Mouse (Mus musculus): ENCODE measurements around the gene Optc. TPM values are rescaled to one million over a fixed set of nuclear protein-coding genes. Genes with fewer than 3 reads are reported as not detected.
A peak's percentile ranks its signal among the peaks of the same experiment; 100 is the strongest.

The Optc gene
- total RNA-seq, 2 experiments from 2014 or later: not detected

GRCm38 (mm10) chr1:133884090-133884489 is 23.7 kb downstream of the Optc start:
- ATAC-seq (replicated peaks; ENCODE audit: poor library complexity): no peak

GRCm38 (mm10) chr1:133882283-133883217 is 25.2 kb downstream of the Optc start:
- no peak for ATAC-seq (replicated peaks; ENCODE audit: poor library complexity)

GRCm38 (mm10) chr1:133881813-133882212 is 26.0 kb downstream of the Optc start:
- no peak for ATAC-seq (replicated peaks; ENCODE audit: poor library complexity)

- ATAC-seq (replicated peaks; ENCODE audit: poor library complexity): 0 out of 2 replicates have a peak, but pooled peaks have one; percentile 44
These were observed 28.9 kb downstream of the Optc start for GRCm38 (mm10) chr1:133878825-133879423.

- ATAC-seq (replicated peaks; ENCODE audit: poor library complexity): no peak
These were observed 30.9 kb downstream of the Optc start for GRCm38 (mm10) chr1:133876936-133877335.

GRCm38 (mm10) chr1:133873086-133873813 is 34.5 kb downstream of the Optc start:
- no peak for ATAC-seq (replicated peaks; ENCODE audit: poor library complexity)

GRCm38 (mm10) chr1:133871241-133871640 is 36.6 kb downstream of the Optc start:
- ATAC-seq (replicated peaks; ENCODE audit: poor library complexity): no peak

DNA sequence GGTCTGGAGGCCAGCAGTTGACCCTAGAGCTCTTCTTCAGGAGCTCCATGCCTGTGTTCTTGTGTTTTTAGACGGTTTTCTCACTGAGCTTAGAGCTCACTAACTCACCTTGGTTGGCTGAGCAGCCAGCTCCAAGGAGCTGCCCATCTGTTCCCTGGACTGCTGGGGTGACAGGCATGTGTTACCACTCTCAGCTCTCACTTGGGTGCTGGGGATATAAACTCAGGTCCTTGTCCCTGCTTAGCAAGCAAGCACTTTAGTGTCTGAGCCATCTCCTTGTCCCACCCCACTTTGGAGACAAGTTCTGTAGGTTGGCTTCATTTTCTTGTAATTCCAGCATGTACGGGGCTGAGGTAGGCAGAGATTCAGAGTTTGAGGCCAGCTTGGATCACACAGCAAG is 38.6 kb downstream of the Optc start:
- no peak for ATAC-seq (replicated peaks; ENCODE audit: poor library complexity)

GRCm38 (mm10) chr1:133863257-133863997 is 44.4 kb downstream of the Optc start:
- peak; percentile 84 for ATAC-seq (replicated peaks; ENCODE audit: poor library complexity)

GRCm38 (mm10) chr1:133861028-133861427 is 46.8 kb downstream of the Optc start:
- ATAC-seq (replicated peaks; ENCODE audit: poor library complexity): no peak

GRCm38 (mm10) chr1:133859821-133860711 is 47.7 kb downstream of the Optc start:
- no peak for ATAC-seq (replicated peaks; ENCODE audit: poor library complexity)

GRCm38 (mm10) chr1:133859257-133859656 is 48.5 kb downstream of the Optc start:
- ATAC-seq (replicated peaks; ENCODE audit: poor library complexity): peak; percentile 41

GRCm38 (mm10) chr1:133857781-133858180 is 50.0 kb downstream of the Optc start:
- ATAC-seq (replicated peaks; ENCODE audit: poor library complexity): no peak

DNA sequence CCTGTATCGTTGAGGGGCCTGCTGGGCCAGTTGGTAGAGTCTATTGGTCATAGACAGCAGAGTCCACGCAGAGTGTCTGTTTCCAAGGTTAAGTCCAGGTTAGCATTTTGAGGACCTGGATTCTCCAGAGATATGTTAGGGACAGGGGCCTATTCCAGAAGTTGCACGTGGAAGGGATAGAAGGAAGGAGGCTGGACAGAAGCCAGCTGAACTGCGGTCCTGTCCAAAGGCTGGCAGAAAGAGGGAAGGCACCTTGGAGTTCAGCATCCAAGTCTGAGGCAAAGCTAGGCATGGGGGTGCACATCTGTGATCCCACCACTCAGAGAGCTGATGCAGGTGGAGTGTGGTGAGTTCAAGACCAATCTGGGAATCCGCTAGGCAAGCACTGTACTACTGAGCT is 50.6 kb downstream of the Optc start:
- ATAC-seq (replicated peaks; ENCODE audit: poor library complexity): no peak

GRCm38 (mm10) chr1:133856655-133857054 is 51.1 kb downstream of the Optc start:
- ATAC-seq (replicated peaks; ENCODE audit: poor library complexity): no peak

DNA sequence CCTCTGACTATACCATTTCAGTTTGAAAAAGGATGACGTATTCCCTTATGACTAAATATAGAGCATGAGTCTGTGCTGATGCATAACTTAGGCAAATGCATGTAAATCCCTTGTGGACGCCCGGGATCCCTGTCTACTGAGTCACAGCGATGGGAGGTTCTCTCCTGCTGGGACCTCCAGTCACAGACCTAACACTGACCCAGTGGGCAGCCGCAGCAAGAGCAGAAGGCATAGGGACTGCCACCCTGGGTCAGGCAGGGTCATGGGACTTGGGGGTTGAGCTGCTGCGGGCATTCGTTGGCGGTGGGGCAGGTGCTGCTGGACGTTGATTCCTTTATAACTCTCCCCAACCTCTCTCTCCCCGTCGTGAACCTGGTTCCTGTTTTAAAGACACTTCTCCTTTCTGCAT is 51.7 kb downstream of the Optc start:
- peak; percentile 60 for ATAC-seq (replicated peaks; ENCODE audit: poor library complexity)

- ATAC-seq (replicated peaks; ENCODE audit: poor library complexity): no peak
These were observed 52.4 kb downstream of the Optc start for GRCm38 (mm10) chr1:133855274-133856017.

GRCm38 (mm10) chr1:133854421-133855273 is 53.2 kb downstream of the Optc start:
- ATAC-seq (replicated peaks; ENCODE audit: poor library complexity): peak; percentile 47

Measured in megakaryocyte progenitor cell, adult 5-6 weeks (primary cell).